Mouse (Mus musculus): Measurements from ENCODE around the gene Hinfp. TPM values are rescaled to one million over a fixed set of nuclear protein-coding genes. Genes with fewer than 3 reads are reported as not detected.

Hinfp gene
- polyA plus RNA-seq, 1 experiment from 2014 or later, result 25.1 TPM

DNA sequence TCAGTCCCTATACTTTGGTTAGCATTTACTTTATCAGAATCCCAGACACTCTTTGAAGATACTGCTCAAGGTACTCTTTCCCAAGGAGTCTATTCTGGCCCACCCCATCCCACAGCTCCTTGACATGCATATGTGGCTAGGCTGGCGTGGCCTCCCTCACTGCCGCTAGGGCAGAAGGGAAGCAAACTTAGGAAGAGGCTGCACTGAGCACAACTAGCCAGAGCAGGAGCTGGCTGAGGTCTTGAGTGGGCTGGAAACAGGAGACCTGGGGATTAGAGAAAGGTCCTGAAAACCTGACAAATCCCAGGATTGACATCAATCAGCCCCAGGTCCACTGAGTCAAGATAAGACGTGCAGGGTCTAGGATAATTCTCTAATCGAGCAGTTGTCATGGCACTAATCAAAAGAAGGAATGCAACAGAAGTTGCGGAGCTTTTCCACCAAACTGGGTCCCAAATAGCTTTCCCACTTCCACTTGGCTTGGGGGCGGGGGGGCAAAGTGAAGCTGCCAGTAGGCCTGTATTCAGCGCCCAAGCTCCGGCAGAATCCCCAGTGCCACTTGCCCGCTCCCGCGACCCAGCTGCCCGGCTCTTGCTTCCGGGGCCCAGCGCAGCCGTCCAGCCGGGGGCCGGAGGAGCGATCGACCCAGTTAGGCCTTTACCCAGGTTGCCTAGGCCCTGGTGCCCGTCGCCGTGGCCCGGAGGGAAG lies 38.0 kb downstream of the Hinfp start:
- H3K27ac ChIP-seq (replicated peaks), result peak overlapping the region; percentile 63
- H3K9me3 ChIP-seq, result no peaks in the 10 kb centered on the region
- H3K9ac ChIP-seq, result peak overlapping the region; percentile 72
- H3K4me3 ChIP-seq, result peak overlapping the region; percentile 39
- H3K36me3 ChIP-seq, result no peaks in the 10 kb centered on the region
- peak; percentile 48; the same call in 1 of the 2 replicates for ATAC-seq (ENCODE audit: low read depth)
- no peaks in the 10 kb centered on the region for H3K27me3 ChIP-seq
- peaks cover 30% of the 10 kb centered on the region for H3K4me1 ChIP-seq (replicated peaks)
- H3K4me2 ChIP-seq, result peak overlapping the region; percentile 59
- WGBS, result 10% methylated on average over 23 of the region's 23 CpGs

DNA sequence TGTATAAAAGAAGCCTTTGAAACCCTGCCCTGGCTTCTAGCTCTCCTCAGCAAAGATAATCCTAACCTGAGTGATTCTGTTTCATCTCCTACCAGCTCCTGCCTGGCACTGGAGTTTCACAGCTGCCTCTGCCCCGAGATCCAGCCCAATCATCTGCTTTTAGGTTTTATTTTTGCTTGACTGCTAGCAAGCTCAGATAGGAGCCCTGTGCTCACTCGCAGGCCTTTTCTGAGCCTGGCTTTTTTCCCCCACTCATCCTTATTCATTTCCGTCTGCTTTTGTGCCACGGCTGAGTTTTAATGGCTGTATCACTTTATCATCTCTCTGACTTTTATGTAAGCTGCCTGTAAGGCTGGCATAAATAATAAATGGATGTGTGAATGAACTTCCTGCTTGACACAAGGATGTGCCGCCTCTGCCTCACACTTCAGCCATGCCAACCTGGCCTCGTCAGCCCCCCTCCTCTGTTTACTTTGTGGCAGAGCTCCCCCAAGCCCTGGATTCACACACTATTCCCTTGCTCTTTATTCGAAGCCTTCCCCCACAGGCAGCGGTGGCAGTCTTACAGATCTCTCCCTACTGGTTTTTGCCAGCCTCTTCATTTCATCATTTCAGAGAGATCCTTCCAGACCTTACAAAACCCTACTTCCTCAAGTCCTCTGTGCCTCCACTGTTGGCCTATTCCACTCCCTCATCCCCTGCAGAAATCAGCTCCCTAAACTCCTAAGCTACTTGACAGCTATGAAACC lies 38.8 kb downstream of the Hinfp start:
- Histone ChIP-seq H3K4me1 (replicated peaks) (peaks cover 30% of the 10 kb centered on the region), H3K27me3 (no peaks in the 10 kb centered on the region), H3K4me3 (no peak overlapping the region), H3K9ac (peak overlapping the region; percentile 72), H3K4me2 (0 out of 2 replicates have a peak overlapping the region, but pooled peaks have one; percentile 59), H3K27ac (replicated peaks) (peak overlapping the region; percentile 63), H3K9me3 (no peaks in the 10 kb centered on the region), H3K36me3 (no peaks in the 10 kb centered on the region)
- no peak for ATAC-seq (ENCODE audit: low read depth)
- 48% methylated on average over 8 of the region's 8 CpGs for WGBS

DNA sequence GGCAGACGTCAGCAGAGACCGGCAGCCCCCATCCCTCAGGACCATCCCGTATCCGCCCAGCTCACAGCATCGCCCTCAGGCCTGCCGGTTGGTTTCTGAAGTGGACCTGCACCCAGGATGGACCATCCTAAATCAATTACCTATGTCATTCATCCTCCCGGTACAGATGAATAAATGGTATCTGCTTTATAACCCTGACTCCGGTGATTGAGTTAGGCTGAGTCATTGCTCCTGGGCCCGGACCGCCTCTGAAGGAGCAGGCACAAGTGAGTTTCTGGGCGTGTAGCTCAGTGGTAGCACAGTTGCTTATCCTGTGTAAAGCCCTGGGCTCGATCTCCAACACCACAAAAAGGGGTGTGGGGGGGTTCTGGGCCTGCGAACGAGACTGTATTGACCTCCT lies 44.1 kb downstream of the Hinfp start:
- WGBS, result 80% methylated on average over 14 of the region's 14 CpGs
- H3K4me3 ChIP-seq, result no peak overlapping the region
- H3K36me3 ChIP-seq, result no peaks in the 10 kb centered on the region
- H3K9me3 ChIP-seq, result no peaks in the 10 kb centered on the region
- H3K9ac ChIP-seq, result no peak overlapping the region
- no peaks in the 10 kb centered on the region for H3K27me3 ChIP-seq
- no peak overlapping the region for H3K27ac ChIP-seq (replicated peaks)
- ATAC-seq (ENCODE audit: low read depth), result no peak
- H3K4me1 ChIP-seq (replicated peaks), result peaks cover 12% of the 10 kb centered on the region; the same call in 1 of the 2 replicates
- H3K4me2 ChIP-seq, result no peak overlapping the region

DNA sequence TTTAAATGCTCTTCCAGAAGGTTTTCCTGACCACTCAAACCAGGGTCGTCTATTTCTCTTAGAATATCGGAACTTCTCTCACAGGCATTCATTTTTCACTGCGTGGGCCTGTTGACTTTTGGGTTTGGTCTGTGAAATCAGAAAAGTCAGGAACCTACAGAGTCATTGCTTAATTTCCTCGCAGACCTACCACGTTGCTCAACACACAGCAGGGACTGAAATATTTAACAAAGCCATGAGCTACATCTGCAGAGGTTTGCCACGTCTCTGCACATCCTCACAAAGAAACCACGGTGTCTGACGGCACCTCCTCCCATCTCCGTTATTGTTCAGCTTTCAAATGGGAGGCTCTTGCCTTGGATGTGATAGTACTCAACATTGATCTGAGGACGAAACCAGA lies 46.5 kb downstream of the Hinfp start:
- H3K9me3 ChIP-seq, result no peaks in the 10 kb centered on the region
- no peak overlapping the region for H3K4me2 ChIP-seq
- no peak for ATAC-seq (ENCODE audit: low read depth)
- H3K9ac ChIP-seq, result no peak overlapping the region
- H3K27me3 ChIP-seq, result no peaks in the 10 kb centered on the region
- no peak overlapping the region for H3K27ac ChIP-seq (replicated peaks)
- peaks cover 24% of the 10 kb centered on the region for H3K4me1 ChIP-seq (replicated peaks)
- no peaks in the 10 kb centered on the region for H3K36me3 ChIP-seq
- no peak overlapping the region for H3K4me3 ChIP-seq
- WGBS, result 77% methylated on average over 10 of the region's 10 CpGs

DNA sequence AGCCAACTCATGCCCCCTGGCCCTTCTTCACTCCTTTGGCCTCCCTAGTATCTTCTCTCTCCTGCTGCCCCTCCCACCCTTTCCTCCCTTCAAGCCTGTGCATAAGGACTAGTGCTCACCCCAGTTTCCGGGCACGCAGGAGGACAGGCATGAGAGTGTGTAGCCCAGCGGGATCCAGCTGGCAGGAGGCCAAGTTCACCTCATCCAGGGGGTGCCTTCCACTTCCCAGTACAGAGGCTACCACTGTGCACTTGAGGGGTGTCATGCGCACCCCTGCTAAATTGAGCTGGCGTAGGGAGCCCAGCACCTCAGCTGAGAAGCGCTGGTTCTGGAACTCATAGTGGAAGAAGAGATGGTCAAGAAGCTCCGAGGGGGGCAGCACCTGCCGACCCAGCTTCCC lies 49.3 kb downstream of the Hinfp start:
- Histone ChIP-seq H3K4me3 (no peak overlapping the region), H3K9me3 (no peaks in the 10 kb centered on the region), H3K27me3 (no peaks in the 10 kb centered on the region), H3K4me1 (replicated peaks) (peaks cover 38% of the 10 kb centered on the region), H3K4me2 (no peak overlapping the region), H3K9ac (no peak overlapping the region), H3K36me3 (no peaks in the 10 kb centered on the region), H3K27ac (replicated peaks) (no peak overlapping the region)
- 78% methylated on average over 8 of the region's 8 CpGs for WGBS
- ATAC-seq (ENCODE audit: low read depth), result no peak

DNA sequence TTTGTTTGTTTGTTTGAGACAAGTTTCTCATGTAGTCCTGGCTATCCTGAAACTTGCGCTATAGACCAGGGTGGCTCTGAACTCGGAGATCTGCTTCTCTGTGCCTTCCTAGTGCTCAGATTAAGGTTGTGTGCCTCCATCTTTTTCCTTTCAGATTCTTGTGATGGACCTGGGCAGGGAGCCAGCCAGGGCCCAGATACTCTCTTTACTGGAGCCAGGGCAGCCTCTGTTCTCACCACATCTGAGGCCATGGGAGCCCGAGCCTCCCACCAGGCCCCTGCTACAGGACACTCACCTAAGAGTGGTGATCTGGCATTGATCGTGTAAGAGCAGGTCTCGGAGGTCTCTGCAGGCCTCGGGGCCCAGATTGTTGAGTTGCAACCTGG lies 50.3 kb downstream of the Hinfp start:
- Histone ChIP-seq H3K4me3 (no peak overlapping the region), H3K4me1 (replicated peaks) (peaks cover 44% of the 10 kb centered on the region), H3K4me2 (peak overlapping the region; percentile 9; the same call in 1 of the 2 replicates), H3K27me3 (no peaks in the 10 kb centered on the region), H3K27ac (replicated peaks) (peak overlapping the region; percentile 82), H3K9ac (no peak overlapping the region), H3K9me3 (no peaks in the 10 kb centered on the region), H3K36me3 (no peaks in the 10 kb centered on the region)
- peak; percentile 64 for ATAC-seq (ENCODE audit: low read depth)
- 56% methylated on average over 6 of the region's 6 CpGs for WGBS

DNA sequence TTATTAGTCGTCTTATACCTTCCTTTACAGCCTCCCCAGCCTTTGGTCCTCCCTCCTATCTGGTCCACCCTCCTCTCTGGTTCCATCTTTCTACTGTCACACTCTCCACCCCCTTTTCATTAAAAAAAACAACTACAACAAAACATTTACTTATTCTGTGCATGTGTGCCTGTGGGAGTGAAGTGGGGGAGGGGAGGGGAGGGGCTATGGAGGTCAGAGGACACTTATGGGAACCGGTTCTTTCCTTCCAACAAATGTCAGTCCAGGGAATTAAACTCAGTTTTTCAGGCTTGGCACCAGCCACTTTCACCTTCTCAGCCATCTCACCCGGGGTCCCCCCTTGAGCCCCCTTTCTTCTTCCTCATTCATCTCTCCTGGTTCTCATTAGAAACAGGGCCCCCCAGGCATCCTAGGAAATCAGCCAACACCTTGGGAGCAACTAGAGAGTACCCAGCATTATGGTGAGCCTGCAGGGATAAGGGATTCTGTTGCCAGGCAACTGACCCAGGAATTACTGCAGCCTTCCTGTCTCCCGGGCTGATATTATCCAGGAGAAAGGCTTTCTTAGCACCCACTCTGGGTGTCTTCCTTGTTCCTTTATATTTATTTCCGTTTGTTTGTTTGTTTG lies 50.8 kb downstream of the Hinfp start:
- WGBS, result 5% methylated on average over 5 of the region's 5 CpGs
- ATAC-seq (ENCODE audit: low read depth), result peak; percentile 81
- Histone ChIP-seq H3K4me1 (replicated peaks) (peaks cover 49% of the 10 kb centered on the region), H3K27ac (replicated peaks) (peak overlapping the region; percentile 82), H3K36me3 (no peaks in the 10 kb centered on the region), H3K4me3 (no peak overlapping the region), H3K9me3 (no peaks in the 10 kb centered on the region), H3K9ac (no peak overlapping the region), H3K4me2 (peak overlapping the region; percentile 9; the same call in 1 of the 2 replicates), H3K27me3 (no peaks in the 10 kb centered on the region)

DNA sequence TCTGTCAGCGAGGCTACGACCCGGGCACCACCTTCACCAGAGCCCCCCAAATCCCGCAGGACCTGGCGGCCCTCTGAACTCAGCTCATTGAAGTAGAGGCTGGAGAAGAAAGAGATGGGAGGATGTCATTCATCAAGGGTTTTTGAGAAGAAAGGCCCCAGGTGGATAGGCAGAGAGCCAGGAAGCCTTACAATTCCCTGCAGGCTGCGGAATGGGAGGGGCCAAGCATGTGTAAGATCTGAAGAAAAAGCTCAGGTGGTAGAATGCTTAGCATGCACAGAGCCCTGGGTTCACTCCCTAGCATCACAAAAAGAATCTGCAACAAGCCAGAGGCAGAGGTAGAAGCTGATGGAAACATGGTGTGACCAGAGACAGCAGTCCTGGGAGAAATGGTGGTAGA lies 52.0 kb downstream of the Hinfp start:
- Histone ChIP-seq H3K27me3 (no peaks in the 10 kb centered on the region), H3K4me3 (no peak overlapping the region), H3K4me1 (replicated peaks) (peaks cover 54% of the 10 kb centered on the region), H3K27ac (replicated peaks) (no peak overlapping the region), H3K36me3 (no peaks in the 10 kb centered on the region), H3K4me2 (no peak overlapping the region), H3K9ac (no peak overlapping the region), H3K9me3 (no peaks in the 10 kb centered on the region)
- 80% methylated on average over 6 of the region's 6 CpGs for WGBS
- ATAC-seq (ENCODE audit: low read depth), result no peak

DNA sequence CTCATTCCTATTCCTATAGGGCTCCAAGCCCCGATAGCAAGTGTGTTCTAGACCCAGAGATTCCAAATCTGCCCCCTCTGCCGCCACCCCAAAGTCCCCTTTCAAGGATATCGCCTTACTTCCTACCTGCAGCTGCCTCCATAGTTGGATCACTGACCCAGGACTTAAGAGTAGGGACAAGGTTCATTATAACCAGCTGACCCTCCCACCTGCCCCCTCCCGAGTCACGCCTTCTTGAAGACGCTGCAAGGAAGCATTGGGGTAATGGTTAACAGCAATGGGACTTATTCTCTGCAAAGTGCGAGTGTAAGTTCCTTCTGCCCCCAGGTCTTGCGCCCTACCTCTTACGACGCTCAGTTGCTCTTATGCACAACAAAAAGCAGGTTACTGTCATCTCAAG lies 54.2 kb downstream of the Hinfp start, which contains the start of gene Pdzd3:
Pdzd3 (minus strand) TSS at position 158 of the 400 bp plus-strand sequence.
- no peak within 1 kb of the TSS for H3K9ac ChIP-seq
- no peaks in the 10 kb centered on the region for H3K36me3 ChIP-seq
- no peaks in the 10 kb centered on the region for H3K27me3 ChIP-seq
- no peak within 1 kb of the TSS for H3K4me3 ChIP-seq
- H3K4me2 ChIP-seq, result no peak within 1 kb of the TSS
- H3K9me3 ChIP-seq, result no peaks in the 10 kb centered on the region
- no peak within 1 kb of the TSS for H3K27ac ChIP-seq (replicated peaks)
- no peak for ATAC-seq (ENCODE audit: low read depth)
- H3K4me1 ChIP-seq (replicated peaks), result peaks cover 53% of the 10 kb centered on the region
- 82% methylated on average over 10 of the region's 10 CpGs for WGBS

DNA sequence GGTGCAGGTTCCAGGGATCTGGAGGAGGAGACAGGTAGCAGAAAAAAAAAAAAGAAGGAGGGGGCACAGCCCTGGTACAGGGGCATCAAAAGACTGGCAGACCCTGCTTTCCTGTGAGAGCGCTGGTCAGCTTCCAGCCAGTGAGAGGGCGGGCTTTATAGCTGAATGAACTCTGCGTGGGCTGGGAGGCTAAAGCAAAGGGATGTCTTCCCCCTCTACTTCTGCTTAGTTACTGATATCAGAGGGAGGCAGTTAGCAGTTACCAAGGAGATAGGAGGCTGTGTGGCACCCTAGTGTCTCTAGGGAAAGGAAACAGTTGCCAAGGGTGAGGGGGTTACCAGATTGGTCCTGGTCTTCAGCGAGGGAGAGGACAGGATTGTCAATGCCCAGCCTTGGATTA lies 55.0 kb downstream of the Hinfp start:
- no peak for ATAC-seq (ENCODE audit: low read depth)
- no peak overlapping the region for H3K4me2 ChIP-seq
- H3K9me3 ChIP-seq, result no peaks in the 10 kb centered on the region
- no peaks in the 10 kb centered on the region for H3K36me3 ChIP-seq
- peaks cover 44% of the 10 kb centered on the region for H3K4me1 ChIP-seq (replicated peaks)
- no peak overlapping the region for H3K4me3 ChIP-seq
- no peaks in the 10 kb centered on the region for H3K27me3 ChIP-seq
- no peak overlapping the region for H3K9ac ChIP-seq
- 47% methylated on average over 4 of the region's 4 CpGs for WGBS
- H3K27ac ChIP-seq (replicated peaks), result no peak overlapping the region

DNA sequence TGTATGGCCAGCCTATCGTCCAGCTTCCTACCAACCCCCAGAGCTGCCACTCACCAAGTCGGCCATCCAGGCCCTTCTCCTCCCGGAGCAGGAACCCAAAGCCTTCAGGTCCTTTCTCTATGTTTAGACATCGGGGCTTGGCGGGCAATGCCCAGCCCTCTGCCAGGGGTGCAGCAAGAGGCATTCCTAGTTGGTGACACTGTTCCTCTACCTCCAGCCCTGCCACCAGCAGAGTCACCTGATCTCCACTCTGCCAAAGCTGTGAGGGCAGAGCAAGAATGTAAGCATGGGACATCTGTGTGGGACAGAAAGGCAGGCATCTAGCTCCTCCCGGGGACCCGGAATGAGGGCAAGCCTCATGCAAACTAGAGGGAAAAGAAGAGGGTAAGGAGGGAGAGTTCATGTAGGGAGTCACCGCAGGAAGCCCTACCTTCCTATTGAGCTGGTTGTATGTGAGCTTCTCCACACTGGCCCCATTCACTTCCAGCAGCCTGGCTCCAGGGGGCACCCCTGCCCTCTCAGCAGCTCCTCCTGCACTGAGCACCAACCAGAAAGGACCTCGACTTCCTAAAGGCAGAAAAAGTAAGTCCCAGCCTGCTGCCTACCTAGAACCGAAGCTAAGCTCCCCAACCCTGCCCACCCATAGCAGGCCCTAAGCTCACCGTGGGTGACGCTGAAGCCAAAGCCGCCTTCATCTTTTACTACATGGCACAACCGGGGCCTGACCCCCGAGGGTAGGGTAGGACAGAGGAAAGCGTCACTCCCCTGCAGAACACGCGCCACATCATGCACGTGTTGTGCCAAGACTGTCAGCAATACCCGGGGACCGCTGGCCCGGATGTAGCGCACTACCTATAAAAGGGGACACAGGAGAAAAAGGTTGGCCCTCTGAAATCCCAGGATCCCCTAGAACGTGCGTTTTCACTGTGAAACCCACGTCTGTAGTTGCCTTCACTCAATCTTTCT lies 56.0 kb downstream of the Hinfp start:
- 45% methylated on average over 26 of the region's 26 CpGs for WGBS
- H3K9ac ChIP-seq, result 0 out of 2 replicates have a peak overlapping the region, but pooled peaks have one; percentile 12
- no peak overlapping the region for H3K4me3 ChIP-seq
- no peaks in the 10 kb centered on the region for H3K36me3 ChIP-seq
- H3K27me3 ChIP-seq, result no peaks in the 10 kb centered on the region
- no peak overlapping the region for H3K27ac ChIP-seq (replicated peaks)
- no peaks in the 10 kb centered on the region for H3K9me3 ChIP-seq
- H3K4me2 ChIP-seq, result 0 out of 2 replicates have a peak overlapping the region, but pooled peaks have one; percentile 14
- peaks cover 35% of the 10 kb centered on the region for H3K4me1 ChIP-seq (replicated peaks)
- ATAC-seq (ENCODE audit: low read depth), result peak; percentile 57

Data from neural tube, embryonic 13.5 days (tissue).